Mouse (Mus musculus): ENCODE data around the gene Spn.
"Not testable (repeated sequence)": the region's sequence is repeated elsewhere in the genome, so short reads cannot be mapped to it uniquely, and the experiment has no call there.

Gene Spn

GRCm38 (mm10) chr7:127137262-127138017 lies at the start of gene Spn:
Gene Spn (minus strand): TSS chr7:127137823.
- DNase-seq (ENCODE audit: low spot score in 2 of 2): no peak

- DNase-seq (ENCODE audit: low spot score in 2 of 2): no peak
These were observed 49.7 kb upstream of the Spn start for GRCm38 (mm10) chr7:127187351-127187750.

GRCm38 (mm10) chr7:127185601-127186000 lies 48.0 kb upstream of the Spn start:
- DNase-seq (ENCODE audit: low spot score in 2 of 2): no peak

GRCm38 (mm10) chr7:127184720-127185119 lies 47.1 kb upstream of the Spn start:
- no peak for DNase-seq (ENCODE audit: low spot score in 2 of 2)

- no peak for DNase-seq (ENCODE audit: low spot score in 2 of 2)
These were observed 46.2 kb upstream of the Spn start for GRCm38 (mm10) chr7:127183828-127184227.

GRCm38 (mm10) chr7:127183345-127183744 lies 45.7 kb upstream of the Spn start:
- DNase-seq (ENCODE audit: low spot score in 2 of 2): no peak

GRCm38 (mm10) chr7:127181724-127182123 lies 44.1 kb upstream of the Spn start:
- DNase-seq (ENCODE audit: low spot score in 2 of 2): not testable (repeated sequence)

- DNase-seq (ENCODE audit: low spot score in 2 of 2): no peak
These were observed 43.2 kb upstream of the Spn start for GRCm38 (mm10) chr7:127180783-127181182.

- no peak for DNase-seq (ENCODE audit: low spot score in 2 of 2)
These were observed 39.3 kb upstream of the Spn start for GRCm38 (mm10) chr7:127176937-127177336.

- DNase-seq (ENCODE audit: low spot score in 2 of 2): no peak
These were observed 28.9 kb upstream of the Spn start for GRCm38 (mm10) chr7:127166501-127166900.

- DNase-seq (ENCODE audit: low spot score in 2 of 2): no peak
These were observed 28.2 kb upstream of the Spn start for GRCm38 (mm10) chr7:127165607-127166493.

- DNase-seq (ENCODE audit: low spot score in 2 of 2): no peak
These were observed 26.4 kb upstream of the Spn start for GRCm38 (mm10) chr7:127164002-127164401.

GRCm38 (mm10) chr7:127162546-127162945 lies 24.9 kb upstream of the Spn start:
- DNase-seq (ENCODE audit: low spot score in 2 of 2): no peak

GRCm38 (mm10) chr7:127157548-127157947 lies 19.9 kb upstream of the Spn start:
- DNase-seq (ENCODE audit: low spot score in 2 of 2): no peak

- DNase-seq (ENCODE audit: low spot score in 2 of 2): no peak
These were observed 15.9 kb upstream of the Spn start for GRCm38 (mm10) chr7:127153477-127153876.

GRCm38 (mm10) chr7:127152464-127152863 lies 14.8 kb upstream of the Spn start:
- DNase-seq (ENCODE audit: low spot score in 2 of 2): no peak

GRCm38 (mm10) chr7:127147901-127148300 lies 10.3 kb upstream of the Spn start:
- DNase-seq (ENCODE audit: low spot score in 2 of 2): no peak

GRCm38 (mm10) chr7:127146267-127146603 lies 8.6 kb upstream of the Spn start:
- DNase-seq (ENCODE audit: low spot score in 2 of 2): no peak

GRCm38 (mm10) chr7:127145387-127146266 lies 8.0 kb upstream of the Spn start:
- no peak for DNase-seq (ENCODE audit: low spot score in 2 of 2)

- no peak for DNase-seq (ENCODE audit: low spot score in 2 of 2)
These were observed 6.8 kb upstream of the Spn start for GRCm38 (mm10) chr7:127144412-127144811.

- no peak for DNase-seq (ENCODE audit: low spot score in 2 of 2)
These were observed 5.0 kb upstream of the Spn start for GRCm38 (mm10) chr7:127142666-127143065.

GRCm38 (mm10) chr7:127142214-127142613 lies 4.6 kb upstream of the Spn start:
- DNase-seq (ENCODE audit: low spot score in 2 of 2): no peak

Measured in urinary bladder, adult 18-20 months (tissue).